Mouse (Mus musculus) neural tube, embryonic 14.5 days (tissue): Measurements from ENCODE around the gene Sarm1. TPM values are rescaled to one million over a fixed set of nuclear protein-coding genes. Genes with fewer than 3 reads are reported as not detected.

Experiments used
- polyA plus RNA-seq: library from polyadenylated mRNA; unstranded; fragments of >200 nt; fragmentation: Nextera tagmentation; extraction: Ambion mirVana; gene quantifications from 2 replicates; pipeline ENCODE4 v1.2.1, GENCODE M21; 2014

Sarm1 gene
- polyA plus RNA-seq, 1 experiment from 2014 or later: 56.1 TPM

Other genes with a start within 250 kb of the Sarm1 start
- gene 2610507B11Rik, start 236.0 kb downstream of the Sarm1 start, polyA plus RNA-seq: 63.2 and 73.7 TPM in 2 replicates
- gene BC030499, start 206.9 kb downstream of the Sarm1 start, polyA plus RNA-seq: 0.08 and 0.30 TPM in 2 replicates
- 3.4 and 3.5 TPM in 2 replicates for gene Spag5, start 196.2 kb downstream of the Sarm1 start, polyA plus RNA-seq
- gene Aldoc, start 174.8 kb downstream of the Sarm1 start, polyA plus RNA-seq: 245 and 350 TPM in 2 replicates
- gene Pigs, start 169.3 kb downstream of the Sarm1 start, polyA plus RNA-seq: 71.4 and 80.0 TPM in 2 replicates
- 74.8 and 91.5 TPM in 2 replicates for gene Unc119, start 154.3 kb downstream of the Sarm1 start, polyA plus RNA-seq
- not detected in 2 replicates for gene Foxn1, start 111.2 kb downstream of the Sarm1 start, polyA plus RNA-seq
- not detected in 2 replicates for gene Slc13a2, start 75.5 kb downstream of the Sarm1 start, polyA plus RNA-seq
- 26.1 and 27.6 TPM in 2 replicates for gene Slc46a1, start 32.1 kb downstream of the Sarm1 start, polyA plus RNA-seq
- 91.3 and 227 TPM in 2 replicates for gene Vtn, start 1.3 kb upstream of the Sarm1 start, polyA plus RNA-seq
- gene Sebox, start 5.7 kb upstream of the Sarm1 start, polyA plus RNA-seq: not detected in 2 replicates
- 104 and 108 TPM in 2 replicates for gene Tmem199, start 14.4 kb upstream of the Sarm1 start, polyA plus RNA-seq
- gene Poldip2, start 14.4 kb upstream of the Sarm1 start, polyA plus RNA-seq: 169 and 191 TPM in 2 replicates
- gene Tnfaip1, start 38.6 kb upstream of the Sarm1 start, polyA plus RNA-seq: 49.3 and 55.0 TPM in 2 replicates
- 122 and 124 TPM in 2 replicates for gene Ift20, start 38.6 kb upstream of the Sarm1 start, polyA plus RNA-seq
- gene Tmem97, start 53.0 kb upstream of the Sarm1 start, polyA plus RNA-seq: 38.0 and 43.0 TPM in 2 replicates
- gene Nlk, start 199.6 kb upstream of the Sarm1 start, polyA plus RNA-seq: 29.4 and 31.2 TPM in 2 replicates